Mouse (Mus musculus) thymus, adult 2 months (tissue): ENCODE data around the gene Lat. TPM values are rescaled to one million over a fixed set of nuclear protein-coding genes. Genes with fewer than 3 reads are reported as not detected.

Source experiments
- DNase-seq: peaks from one replicate; pipeline ENCODE4 v3.0.0; 2021
- H3K27ac ChIP-seq: fragments of 200-500 bp; 2 replicates; pipeline ENCODE4 v1.5.1; 2012; ENCODE audit warnings: low read length, control low read depth; ENCODE audit not compliant: control insufficient read depth, insufficient read depth
- H3K27me3 ChIP-seq: fragments of 200-500 bp; 2 replicates; pipeline ENCODE4 v1.6.1; 2012; ENCODE audit warnings: mild to moderate bottlenecking, low read length, moderate library complexity, mixed read lengths; ENCODE audit not compliant: control insufficient read depth, insufficient read depth
- H3K36me3 ChIP-seq: fragments of 200-500 bp; 2 replicates; pipeline ENCODE4 v1.6.1; 2012; ENCODE audit warnings: mild to moderate bottlenecking, low read length, moderate library complexity; ENCODE audit not compliant: control insufficient read depth, insufficient read depth
- H3K4me1 ChIP-seq: fragments of 200-500 bp; replicated peaks from 2 replicates; pipeline ENCODE4 v1.6.1; 2012; ENCODE audit warnings: low read length; ENCODE audit not compliant: control insufficient read depth, insufficient read depth
- H3K4me3 ChIP-seq: fragments of 200-500 bp; 2 replicates; pipeline ENCODE4 v1.5.1; 2012; ENCODE audit warnings: mild to moderate bottlenecking, low read length, control low read depth, moderate library complexity; ENCODE audit not compliant: control insufficient read depth, insufficient read depth
- CTCF ChIP-seq: fragments of 200-500 bp; IDR thresholded peaks from 2 replicates; pipeline ENCODE4 v1.5.1; 2012; ENCODE audit warnings: mild to moderate bottlenecking, control low read depth, low read length, moderate library complexity, borderline replicate concordance; ENCODE audit not compliant: control insufficient read depth, poor library complexity, insufficient read depth; ENCODE audit errors: extremely low read depth
- POLR2A ChIP-seq: fragments of 200-500 bp; IDR thresholded peaks from 2 replicates; pipeline ENCODE4 v1.6.1; 2012; ENCODE audit warnings: mild to moderate bottlenecking, low read length, control low read depth, moderate library complexity; ENCODE audit not compliant: control insufficient read depth, poor library complexity, insufficient read depth; ENCODE audit errors: extremely low read depth
- WGBS: fragments of 180-500 bp; shearing (Covaris S2); methylation state at CpG from one replicate; pipeline ENCODE4 v1.1.7; 2018; 5-methylcytosine and 5-hydroxymethylcytosine counted together
- polyA plus RNA-seq: library from polyadenylated mRNA; depleted of rRNA; stranded (reverse); fragments of >200 nt; gene quantifications from 2 replicates; pipeline ENCODE4 v1.2.3, GENCODE M21; 2012

Lat gene
- polyA plus RNA-seq, 1 experiment: 2,604 TPM

DNA sequence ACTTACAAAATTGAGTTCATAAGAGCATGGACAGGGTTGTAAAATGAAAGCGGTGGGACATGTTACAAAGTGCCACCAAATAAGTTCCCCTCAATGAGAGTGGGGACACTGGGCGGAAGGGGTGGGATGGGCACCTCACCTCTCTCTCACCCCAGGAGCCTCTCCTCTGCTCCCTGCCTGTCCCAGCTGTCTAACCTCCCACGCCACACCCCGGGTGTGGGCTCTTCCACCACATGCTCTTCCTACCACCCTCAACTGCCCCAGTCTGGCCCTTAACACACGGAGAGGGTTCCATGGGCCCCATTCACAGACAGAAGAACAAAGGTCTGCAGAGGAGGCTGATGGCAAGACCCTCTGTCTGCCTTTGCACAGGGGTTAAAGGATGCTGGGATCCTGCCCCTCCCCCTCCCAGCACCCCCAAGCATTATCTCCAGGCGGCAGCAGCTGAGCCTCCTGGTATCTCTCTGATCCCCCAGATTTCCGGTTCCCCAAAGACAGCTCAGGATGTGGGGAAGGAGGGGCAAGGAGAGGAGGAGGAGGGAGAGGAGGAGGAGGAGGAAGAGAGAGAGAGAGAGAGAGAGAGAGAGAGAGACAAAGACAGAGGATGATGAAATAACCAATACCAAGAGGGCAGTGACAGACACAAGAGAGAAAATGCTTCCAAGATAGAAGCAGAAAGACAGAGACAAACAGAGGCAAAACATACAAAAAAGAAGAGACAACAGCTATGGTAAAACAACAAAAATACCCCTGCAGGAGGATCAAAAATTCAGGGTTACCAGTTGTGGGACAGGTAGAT, 12.4 kb downstream of the Lat start:
- TF ChIP-seq CTCF: no peak
- no peak for TF ChIP-seq POLR2A
- no peaks in the 10 kb centered on the region for H3K27me3 ChIP-seq
- H3K36me3 ChIP-seq: no peaks in the 10 kb centered on the region; the same call in 1 of the 2 replicates
- peak overlapping the region; percentile 21 for H3K27ac ChIP-seq
- DNase-seq: peak; percentile 51
- H3K4me3 ChIP-seq: no peak overlapping the region
- 10% methylated on average over 7 of the region's 7 CpGs for WGBS
- peaks cover 63% of the 10 kb centered on the region for H3K4me1 ChIP-seq

DNA sequence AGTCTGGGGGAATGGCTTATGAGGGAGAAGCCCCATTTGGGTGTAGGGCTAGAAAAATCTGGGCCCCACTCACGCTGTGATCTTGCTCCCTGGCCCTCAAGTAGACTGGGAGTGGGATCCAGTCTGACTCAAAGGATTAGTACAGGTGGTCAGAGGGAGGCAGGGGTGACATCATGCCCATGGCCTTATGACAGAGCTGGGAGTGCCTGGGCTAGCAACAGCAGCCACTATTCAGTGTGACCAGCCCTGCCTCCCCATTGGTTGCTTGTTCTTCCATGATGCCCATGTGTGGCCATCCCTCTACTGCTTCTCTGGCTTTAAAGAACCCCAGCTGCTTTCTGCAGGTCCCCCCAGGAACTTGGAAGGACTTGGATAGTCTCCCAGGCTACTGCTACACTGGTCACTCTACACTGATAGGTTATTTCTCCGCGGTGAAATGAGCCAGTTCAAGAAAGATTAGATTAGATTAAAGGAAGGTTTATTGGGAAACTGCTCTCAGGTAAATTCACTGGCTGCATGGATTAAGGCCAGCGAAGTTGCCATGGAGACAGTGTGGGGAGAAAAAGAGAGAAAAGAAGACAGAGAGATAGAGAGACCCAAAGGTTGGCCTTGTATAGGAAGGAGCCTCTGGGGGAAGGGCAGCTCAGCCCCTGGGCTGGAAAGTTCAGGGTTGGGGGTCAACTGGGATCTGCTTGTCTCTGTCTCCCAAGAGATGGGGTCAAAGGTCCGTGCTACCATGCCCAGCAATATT, 13.3 kb downstream of the Lat start:
- H3K27me3 ChIP-seq: no peaks in the 10 kb centered on the region
- H3K27ac ChIP-seq: no peak overlapping the region; the same call in 1 of the 2 replicates
- peaks cover 65% of the 10 kb centered on the region for H3K4me1 ChIP-seq
- no peak overlapping the region for H3K4me3 ChIP-seq
- no peak for TF ChIP-seq CTCF
- no peak for TF ChIP-seq POLR2A
- no peaks in the 10 kb centered on the region for H3K36me3 ChIP-seq
- no peak for DNase-seq
- WGBS: 91% methylated on average over 5 of the region's 5 CpGs

DNA sequence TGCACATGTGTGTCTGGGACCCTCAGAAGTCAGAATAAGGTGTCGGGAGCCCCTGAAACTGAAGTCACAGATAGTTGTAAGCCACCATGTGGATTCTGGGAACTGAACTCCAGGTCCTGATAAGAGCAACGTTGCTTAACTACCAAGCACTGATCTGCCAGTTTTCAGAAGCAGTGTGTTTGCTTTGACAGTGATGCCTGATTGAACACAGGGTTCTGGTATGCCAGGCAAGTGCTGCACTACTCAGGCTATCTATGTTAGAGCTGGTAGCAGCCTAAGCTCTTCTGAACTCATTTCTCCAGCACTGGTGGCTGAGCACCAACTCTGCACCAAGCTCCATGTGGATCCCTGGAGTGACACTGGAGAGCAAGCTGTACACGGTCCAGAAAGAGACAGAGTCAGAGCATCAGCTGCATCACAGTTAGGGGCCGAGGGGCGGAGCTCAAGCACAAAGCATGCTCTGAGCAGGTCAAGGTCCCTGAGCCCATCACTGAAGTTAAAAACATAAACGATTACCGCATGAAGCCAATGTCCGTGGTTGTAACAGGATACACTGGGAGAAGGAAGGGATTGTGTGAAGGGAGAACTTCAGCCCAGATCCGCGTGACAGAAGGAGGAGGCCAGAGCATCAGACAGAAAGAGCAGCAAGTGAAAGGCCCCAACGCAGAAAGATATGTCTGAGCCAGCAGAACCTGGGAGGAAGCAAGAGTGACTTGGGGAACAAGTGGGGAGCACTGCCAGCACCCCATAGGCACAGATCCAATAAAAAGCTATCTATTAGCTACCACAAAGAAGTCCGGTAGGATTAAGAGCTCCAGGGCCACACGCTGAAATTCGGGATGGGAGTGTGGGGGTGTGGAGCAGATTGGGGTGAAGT, 14.4 kb downstream of the Lat start:
- Histone ChIP-seq H3K36me3 (no peaks in the 10 kb centered on the region), H3K27ac (peak overlapping the region; percentile 17), H3K27me3 (no peaks in the 10 kb centered on the region), H3K4me1 (peaks cover 65% of the 10 kb centered on the region), H3K4me3 (no peak overlapping the region)
- WGBS: 72% methylated on average over 14 of the region's 14 CpGs
- TF ChIP-seq CTCF: no peak
- TF ChIP-seq POLR2A: no peak
- DNase-seq: no peak

DNA sequence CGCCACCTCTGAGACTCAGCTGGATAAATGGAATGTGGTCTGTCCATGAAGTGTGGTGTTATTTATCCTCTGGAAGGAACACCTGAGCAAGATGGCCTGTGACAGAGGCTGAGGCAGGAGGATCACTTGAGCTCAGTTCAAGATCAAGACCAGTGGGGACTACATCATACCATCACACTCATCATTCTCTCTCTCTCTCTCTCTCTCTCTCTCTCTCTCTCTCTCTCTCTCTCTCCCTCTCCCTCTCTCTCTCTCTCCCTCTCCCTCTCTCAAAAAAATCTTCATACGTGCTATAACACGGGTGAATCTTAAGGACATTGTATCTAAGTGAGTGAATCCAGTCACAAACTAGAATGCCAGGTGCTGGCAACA, 15.4 kb downstream of the Lat start:
- WGBS: 49% methylated on average over 3 of the region's 3 CpGs
- DNase-seq: no peak
- peaks cover 56% of the 10 kb centered on the region for H3K4me1 ChIP-seq
- TF ChIP-seq POLR2A (no peak), CTCF (no peak)
- no peak overlapping the region; the same call in 1 of the 2 replicates for H3K4me3 ChIP-seq
- H3K27me3 ChIP-seq: no peaks in the 10 kb centered on the region
- peak overlapping the region; percentile 62 for H3K27ac ChIP-seq
- no peaks in the 10 kb centered on the region for H3K36me3 ChIP-seq

DNA sequence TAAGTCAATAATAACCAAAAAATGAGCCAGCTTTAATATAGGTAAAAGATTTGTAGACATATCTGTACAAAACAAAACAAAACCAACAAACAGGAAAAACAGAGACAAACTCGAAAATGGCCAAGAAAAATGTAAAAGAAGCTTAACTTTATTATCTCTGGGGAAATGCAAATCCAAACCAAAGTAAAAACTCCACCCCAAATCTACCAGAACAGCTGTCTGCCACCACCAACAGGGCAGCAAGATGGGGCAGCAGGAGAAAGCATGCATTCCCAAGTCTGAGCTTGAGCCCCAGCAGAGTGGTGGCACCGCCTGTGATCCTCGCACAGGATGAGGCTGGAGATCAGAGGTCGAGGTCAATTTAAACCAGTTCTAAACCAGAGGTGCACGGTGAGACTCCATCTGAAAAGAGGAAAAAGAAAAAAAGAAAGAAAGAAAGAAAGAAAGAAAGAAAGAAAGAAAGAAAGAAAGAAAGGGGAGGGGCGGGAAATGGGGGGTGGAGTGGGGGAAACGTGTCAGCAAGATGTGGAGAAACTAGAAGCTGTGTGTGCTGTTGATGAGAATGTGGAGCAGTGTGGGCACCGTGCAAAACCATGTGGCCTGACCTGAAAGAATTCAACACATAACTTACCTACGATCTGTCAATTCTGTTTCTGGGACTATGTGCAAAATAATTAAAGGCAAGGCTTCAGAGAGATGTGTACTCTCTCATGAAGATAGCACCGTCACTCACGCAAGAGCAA, 15.9 kb downstream of the Lat start:
- 31% methylated on average over 11 of the region's 11 CpGs for WGBS
- H3K36me3 ChIP-seq: no peaks in the 10 kb centered on the region
- no peak for DNase-seq
- no peak for TF ChIP-seq POLR2A
- TF ChIP-seq CTCF: no peak
- peak overlapping the region; percentile 62 for H3K27ac ChIP-seq
- H3K4me3 ChIP-seq: peak overlapping the region; percentile 10; the same call in 1 of the 2 replicates
- no peaks in the 10 kb centered on the region for H3K27me3 ChIP-seq
- peaks cover 54% of the 10 kb centered on the region for H3K4me1 ChIP-seq

DNA sequence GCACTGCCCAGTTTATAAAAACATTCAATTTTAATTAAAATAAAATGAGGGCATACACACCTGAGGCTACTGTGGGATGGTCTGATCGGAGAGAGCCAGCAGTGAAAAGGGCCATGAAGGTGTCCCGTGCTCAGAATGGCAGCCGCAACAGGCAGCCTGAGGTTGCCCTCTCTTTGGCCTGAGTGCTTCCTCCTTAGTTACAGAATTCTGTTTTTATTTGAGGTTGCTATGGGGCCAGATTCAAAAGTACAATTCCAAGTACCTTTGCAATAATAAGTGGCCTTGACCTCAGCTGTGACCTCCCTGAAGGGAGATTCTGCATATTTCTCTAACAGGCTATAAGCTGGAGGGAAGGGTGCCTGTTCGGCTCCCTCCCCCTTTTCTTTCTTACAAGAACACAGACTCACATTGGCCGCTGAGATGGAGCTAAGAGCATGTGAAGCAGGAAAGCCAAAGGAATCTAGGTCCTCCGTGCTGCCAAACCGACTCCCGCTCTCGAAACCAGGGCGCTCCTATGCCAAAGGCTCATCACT, 17.9 kb downstream of the Lat start:
- DNase-seq: no peak
- TF ChIP-seq CTCF (no peak), POLR2A (no peak)
- Histone ChIP-seq H3K4me3 (no peak overlapping the region), H3K27me3 (no peaks in the 10 kb centered on the region), H3K4me1 (peaks cover 37% of the 10 kb centered on the region), H3K36me3 (no peaks in the 10 kb centered on the region), H3K27ac (no peak overlapping the region)
- WGBS: 91% methylated on average over 10 of the region's 10 CpGs
